Mouse (Mus musculus) testis, adult 2 months (tissue): ENCODE data around the gene Klrb1f. TPM values are rescaled to one million over a fixed set of nuclear protein-coding genes. Genes with fewer than 3 reads are reported as not detected.

ENCODE experiments used
- H3K27ac ChIP-seq: fragments of 200-500 bp; 2 replicates; pipeline ENCODE4 v1.5.1; 2012; ENCODE audit warnings: low read depth, low read length; ENCODE audit not compliant: control insufficient read depth, insufficient read depth
- H3K27me3 ChIP-seq: fragments of 200-500 bp; 2 replicates; pipeline ENCODE4 v1.6.1; 2012; ENCODE audit warnings: mild to moderate bottlenecking, low read length, moderate library complexity; ENCODE audit not compliant: control insufficient read depth, insufficient read depth
- H3K36me3 ChIP-seq: fragments of 200-500 bp; 2 replicates; pipeline ENCODE4 v1.6.1; 2012; ENCODE audit warnings: mild to moderate bottlenecking, low read length; ENCODE audit not compliant: control insufficient read depth, insufficient read depth
- H3K4me1 ChIP-seq: fragments of 200-500 bp; 2 replicates; pipeline ENCODE4 v1.6.1; 2012; ENCODE audit warnings: low read length; ENCODE audit not compliant: control insufficient read depth, insufficient read depth
- H3K4me3 ChIP-seq: fragments of 200-500 bp; 2 replicates; pipeline ENCODE4 v1.5.1; 2012; ENCODE audit warnings: low read depth, mild to moderate bottlenecking, low read length, moderate library complexity, mixed read lengths; ENCODE audit not compliant: control insufficient read depth
- CTCF ChIP-seq: fragments of 200-500 bp; IDR thresholded peaks from 2 replicates; pipeline ENCODE4 v1.5.1; 2012; ENCODE audit warnings: low read depth, mild to moderate bottlenecking, inconsistent platforms, low read length, moderate library complexity; ENCODE audit not compliant: control insufficient read depth, insufficient read depth, insufficient replicate concordance
- POLR2A ChIP-seq: fragments of 200-500 bp; IDR thresholded peaks from 2 replicates; pipeline ENCODE4 v1.6.1; 2012; ENCODE audit warnings: low read depth, mild to moderate bottlenecking, inconsistent platforms, low read length, moderate library complexity; ENCODE audit not compliant: control insufficient read depth
- polyA plus RNA-seq: library from polyadenylated mRNA; depleted of rRNA; stranded (reverse); fragments of >200 nt; gene quantifications from 2 replicates; pipeline ENCODE4 v1.2.3, GENCODE M21; 2012; rRNA removed

Klrb1f gene
- polyA plus RNA-seq, 1 experiment = not detected

- no peak for TF ChIP-seq CTCF
- no peak for TF ChIP-seq POLR2A
- no peaks in the 10 kb centered on the region for H3K4me1 ChIP-seq
- H3K36me3 ChIP-seq = no peaks in the 10 kb centered on the region
- no peak overlapping the region for H3K4me3 ChIP-seq
- H3K27me3 ChIP-seq = no peaks in the 10 kb centered on the region
- H3K27ac ChIP-seq = no peak overlapping the region
These were observed 55.9 kb downstream of the Klrb1f start for GRCm38 (mm10) chr6:129101604-129102003.

GRCm38 (mm10) chr6:129102858-129103555 lies 57.3 kb downstream of the Klrb1f start:
- TF ChIP-seq CTCF (no peak), POLR2A (no peak)
- no peaks in the 10 kb centered on the region for H3K4me1 ChIP-seq

More at GRCm38 (mm10) chr6:129102858-129103555, 57.3 kb downstream of the Klrb1f start:
- no peak overlapping the region for H3K4me3 ChIP-seq
- no peak overlapping the region for H3K27ac ChIP-seq
- no peaks in the 10 kb centered on the region for H3K27me3 ChIP-seq
- H3K36me3 ChIP-seq = no peaks in the 10 kb centered on the region

Other genes starting within 250 kb of the Klrb1f start
- not detected in 2 replicates for gene Gm44511, start 219.6 kb upstream of the Klrb1f start, polyA plus RNA-seq
- not detected in 2 replicates for gene Klrb1b, start 219.6 kb upstream of the Klrb1f start, polyA plus RNA-seq
- 0.07 TPM in 1 of 2 replicates, not detected in the other for gene Clec2i, start 158.3 kb upstream of the Klrb1f start, polyA plus RNA-seq
- gene BC035044, start 154.8 kb upstream of the Klrb1f start, polyA plus RNA-seq = 0.08 and 0.09 TPM in 2 replicates
- not detected in 2 replicates for gene Clec2g, start 111.5 kb upstream of the Klrb1f start, polyA plus RNA-seq
- 0.05 TPM in 1 of 2 replicates, not detected in the other for gene Clec2e, start 55.0 kb downstream of the Klrb1f start, polyA plus RNA-seq
- 4.5 and 4.9 TPM in 2 replicates for gene Clec2d, start 134.7 kb downstream of the Klrb1f start, polyA plus RNA-seq
- gene Cd69, start 229.5 kb downstream of the Klrb1f start, polyA plus RNA-seq = 0.07 TPM in 1 of 2 replicates, not detected in the other